In the genomic region with DNA sequence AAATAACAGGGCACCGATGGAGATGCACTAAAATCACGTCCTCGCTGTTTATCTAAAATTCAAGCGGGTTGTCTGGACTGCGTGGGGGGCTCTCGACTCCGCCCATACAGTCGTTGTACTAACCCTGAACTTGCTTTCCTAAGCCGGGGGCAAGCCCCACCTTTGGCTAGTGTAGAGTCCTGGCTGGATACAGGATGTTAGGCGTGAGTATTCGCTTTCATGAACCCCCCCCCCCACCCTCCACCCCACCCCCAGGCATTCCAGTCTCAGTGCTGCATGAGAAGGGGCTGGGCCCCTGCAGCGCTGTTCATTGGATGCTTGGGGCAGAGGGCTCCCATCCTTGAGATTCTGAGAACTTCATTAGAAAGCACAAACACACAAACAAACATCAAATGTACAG, we compare ENCODE assay signal across 9 mouse cellular contexts. TPM values are rescaled to one million over a fixed set of nuclear protein-coding genes. Genes with fewer than 3 reads are reported as not detected.
DNase-seq lines count a peak whose midpoint lies in the region; ATAC-seq and TF ChIP-seq lines count a peak whose summit lies in the region.
"Had no signal": no experiment of that assay in that cellular context is flagged by ENCODE, and none has a peak within 500 bp of the region (broad histone marks: within the 10 kb centered on the region; RNA-seq: fewer than 3 reads in every experiment).

No protein-coding gene starts in this region.

- H3K9ac ChIP-seq in liver, embryonic 12.5 days, result no peak overlapping the region
- H3K9ac ChIP-seq in intestine, embryonic 16.5 days (ENCODE audit: low read depth, low read length), result peak overlapping the region; percentile 93
- H3K9ac ChIP-seq in stomach, embryonic 14.5 days (replicated peaks; ENCODE audit: low read depth, low read length), result peak overlapping the region; percentile 96; the same call in 1 of the 2 replicates
- H3K9ac ChIP-seq: liver, embryonic 15.5 days had no signal

- TF ChIP-seq CTCF in embryonic fibroblast, embryonic 13.5 days (IDR thresholded peaks at IDR 0.05; ENCODE audit: borderline replicate concordance, insufficient read depth, low read length), result no peak

- WGBS in liver, embryonic 12.5 days (ENCODE audit: insufficient replicate concordance), result 14% methylated on average over 12 of the region's 12 CpGs
- WGBS in intestine, embryonic 16.5 days, result 13% methylated on average over 12 of the region's 12 CpGs
- 7% methylated on average over 12 of the region's 12 CpGs for WGBS in stomach, embryonic 14.5 days

- H3K4me3 ChIP-seq in liver, embryonic 12.5 days, result no peak overlapping the region
- H3K4me3 ChIP-seq in embryonic fibroblast, embryonic 13.5 days (ENCODE audit: insufficient read depth, low read length), result no peak overlapping the region
- H3K4me3 ChIP-seq in intestine, embryonic 16.5 days (ENCODE audit: low read length), result peak overlapping the region; percentile 81; the same call in 1 of the 2 replicates
- H3K4me3 ChIP-seq in stomach, embryonic 14.5 days (ENCODE audit: low read depth, low read length), result peak overlapping the region; percentile 83

- H3K4me1 ChIP-seq in liver, embryonic 12.5 days, result 0 out of 2 replicates have a peak, but pooled peaks cover 11% of the 10 kb centered on the region
- peaks cover 8% of the 10 kb centered on the region for H3K4me1 ChIP-seq in embryonic fibroblast, embryonic 13.5 days (ENCODE audit: control insufficient read depth, insufficient read depth, low read length)
- H3K4me1 ChIP-seq in intestine, embryonic 16.5 days (ENCODE audit: control insufficient read depth, insufficient read depth, low read length), result peaks cover 44% of the 10 kb centered on the region
- peaks cover 41% of the 10 kb centered on the region for H3K4me1 ChIP-seq in stomach, embryonic 14.5 days (ENCODE audit: control insufficient read depth, insufficient read depth, low read length)

- no peak for ATAC-seq in liver, embryonic 12.5 days
- no peak for ATAC-seq in intestine, embryonic 16.5 days
- ATAC-seq in stomach, embryonic 14.5 days (ENCODE audit: insufficient number of reproducible peaks, insufficient read depth, low FRiP score, low read depth), result no peak

- H3K27ac ChIP-seq in liver, embryonic 12.5 days, result no peak overlapping the region
- peak overlapping the region; percentile 31; the same call in 1 of the 2 replicates for H3K27ac ChIP-seq in embryonic fibroblast, embryonic 13.5 days (ENCODE audit: insufficient read depth, low read length)
- no peak overlapping the region; the same call in 1 of the 2 replicates for H3K27ac ChIP-seq in intestine, embryonic 16.5 days (ENCODE audit: low read length)
- H3K27ac ChIP-seq in stomach, embryonic 14.5 days (ENCODE audit: low read length), result peak overlapping the region; percentile 97
- H3K27ac ChIP-seq: liver, embryonic 15.5 days had no signal

- H3K36me3 ChIP-seq in liver, embryonic 12.5 days, result no peaks in the 10 kb centered on the region
- no peaks in the 10 kb centered on the region for H3K36me3 ChIP-seq in intestine, embryonic 16.5 days (ENCODE audit: control insufficient read depth, insufficient read depth, low read length)
- H3K36me3 ChIP-seq in stomach, embryonic 14.5 days (ENCODE audit: control insufficient read depth, insufficient read depth, low read length), result no peaks in the 10 kb centered on the region
- H3K36me3 ChIP-seq: liver, embryonic 15.5 days had no signal

- DNase-seq in liver, result no peak
- DNase-seq in layer of hippocampus, adult 9-11 months, result no peak
- DNase-seq in layer of hippocampus, adult 18-20 months (ENCODE audit: low spot score in 2 of 2), result no peak
- DNase-seq: thymus, adult 18-20 months had no signal

- 0 out of 2 replicates have a peak overlapping the region, but pooled peaks have one; percentile 69 for H3K4me2 ChIP-seq in liver, embryonic 12.5 days
- peak overlapping the region; percentile 87; the same call in 1 of the 2 replicates for H3K4me2 ChIP-seq in intestine, embryonic 16.5 days (ENCODE audit: low read depth, low read length)
- peak overlapping the region; percentile 52 for H3K4me2 ChIP-seq in stomach, embryonic 14.5 days (replicated peaks; ENCODE audit: low read depth, low read length)

- no peaks in the 10 kb centered on the region for H3K9me3 ChIP-seq in liver, embryonic 12.5 days (replicated peaks)
- no peaks in the 10 kb centered on the region for H3K9me3 ChIP-seq in intestine, embryonic 16.5 days (ENCODE audit: control insufficient read depth, low read length)
- H3K9me3 ChIP-seq in stomach, embryonic 14.5 days (ENCODE audit: control insufficient read depth, low read depth, low read length), result 0 out of 2 replicates have a peak, but pooled peaks cover 3% of the 10 kb centered on the region
- H3K9me3 ChIP-seq: liver, embryonic 15.5 days had no signal

- no peak for TF ChIP-seq POLR2A in embryonic fibroblast, embryonic 13.5 days (IDR thresholded peaks at IDR 0.05; ENCODE audit: low read depth, low read length)

- H3K27me3 ChIP-seq in liver, embryonic 12.5 days (replicated peaks), result peaks cover 70% of the 10 kb centered on the region
- H3K27me3 ChIP-seq in intestine, embryonic 16.5 days (replicated peaks; ENCODE audit: control insufficient read depth, insufficient read depth, low read length), result no peaks in the 10 kb centered on the region
- H3K27me3 ChIP-seq in stomach, embryonic 14.5 days (ENCODE audit: control insufficient read depth, insufficient read depth, low read length), result no peaks in the 10 kb centered on the region

RNA-seq across cellular contexts. Expression of a gene that starts 0.7 kb away (rescaled TPM):
- 7.5 and 11.8 TPM in 2 replicates for polyA plus RNA-seq in liver, embryonic 12.5 days (2016; fragmentation: Nextera tagmentation; extraction: Ambion mirVana)
- 163 and 234 TPM in 2 replicates for polyA plus RNA-seq in embryonic fibroblast, embryonic 13.5 days (2011; ENCODE audit: insufficient read length, low read depth, missing spikeins)
- 68.4 and 76.3 TPM in 2 replicates for polyA plus RNA-seq in intestine, embryonic 16.5 days (2015; fragmentation: Nextera tagmentation; extraction: Ambion mirVana)
- polyA plus RNA-seq in stomach, embryonic 14.5 days (2014; fragmentation: Nextera tagmentation; extraction: Ambion mirVana), result 233 and 235 TPM in 2 replicates
- 100 to 1,000 TPM in 1 of 2 experiments, 10 to 100 TPM in 1; 98.6 to 111 TPM for total RNA-seq in layer of hippocampus, adult 18-20 months (2021)

Comparison
In these comparisons a context has a peak if more than half of its experiments do, and no peak if none do; other contexts are left out.
1. H3K27ac ChIP-seq: peak in embryonic fibroblast, embryonic 13.5 days (single experiment) and stomach, embryonic 14.5 days (single experiment); none in liver, embryonic 12.5 days (single experiment) and intestine, embryonic 16.5 days (single experiment).
2. H3K4me3 ChIP-seq: peak in intestine, embryonic 16.5 days (single experiment) and stomach, embryonic 14.5 days (single experiment); none in liver, embryonic 12.5 days (single experiment) and embryonic fibroblast, embryonic 13.5 days (single experiment).
3. Peak in every context shown above with its lines, with median percentiles within 50 percentile points of each other: H3K4me2 ChIP-seq.